Mouse (Mus musculus) neural tube, embryonic 12.5 days (tissue): ENCODE measurements around the gene Tmem59l. TPM values are rescaled to one million over a fixed set of nuclear protein-coding genes. Genes with fewer than 3 reads are reported as not detected.
A peak's percentile ranks its signal among the peaks of the same experiment; 100 is the strongest.

ENCODE experiments used
- ATAC-seq: fragments of 200-750 bp; cut with Nextera tagmentation; 2 replicates; pipeline ENCODE4 v1.8.0; 2017; ENCODE audit warnings: low read depth, mild to moderate bottlenecking, moderate TSS enrichment, moderate library complexity; ENCODE audit not compliant: low FRiP score
- H3K27ac ChIP-seq: fragments of 300-500 bp; sonication (generic); 2 replicates; pipeline ENCODE4 v1.5.1; 2016
- H3K27me3 ChIP-seq: fragments of 300-500 bp; sonication (generic); replicated peaks from 2 replicates; pipeline ENCODE4 v1.6.1; 2016; ENCODE audit warnings: mild to moderate bottlenecking
- H3K36me3 ChIP-seq: fragments of 300-500 bp; sonication (generic); 2 replicates; pipeline ENCODE4 v1.6.1; 2016; ENCODE audit warnings: mild to moderate bottlenecking
- H3K4me1 ChIP-seq: fragments of 300-500 bp; sonication (generic); 2 replicates; pipeline ENCODE4 v1.6.1; 2016
- H3K4me2 ChIP-seq: fragments of 300-500 bp; sonication (generic); replicated peaks from 2 replicates; pipeline ENCODE4 v1.6.1; 2016; ENCODE audit warnings: mild to moderate bottlenecking
- H3K4me3 ChIP-seq: fragments of 300-500 bp; sonication (generic); 2 replicates; pipeline ENCODE4 v1.5.1; 2016
- H3K9ac ChIP-seq: fragments of 300-500 bp; sonication (generic); 2 replicates; pipeline ENCODE4 v1.6.1; 2016; ENCODE audit warnings: mild to moderate bottlenecking
- H3K9me3 ChIP-seq: fragments of 300-500 bp; sonication (generic); 2 replicates; pipeline ENCODE4 v1.6.1; 2016; ENCODE audit warnings: mild to moderate bottlenecking
- WGBS: fragments of 180-500 bp; shearing (Covaris S2); methylation state at CpG from one replicate; pipeline ENCODE4 v1.1.7; 2016; 5-methylcytosine and 5-hydroxymethylcytosine counted together
- polyA plus RNA-seq: library from polyadenylated mRNA; unstranded; fragments of >200 nt; fragmentation: Nextera tagmentation; extraction: Ambion mirVana; gene quantifications from 2 replicates; pipeline ENCODE4 v1.2.1, GENCODE M21; 2016

Tmem59l gene
- polyA plus RNA-seq, 1 experiment from 2014 or later: 37.9 TPM

DNA sequence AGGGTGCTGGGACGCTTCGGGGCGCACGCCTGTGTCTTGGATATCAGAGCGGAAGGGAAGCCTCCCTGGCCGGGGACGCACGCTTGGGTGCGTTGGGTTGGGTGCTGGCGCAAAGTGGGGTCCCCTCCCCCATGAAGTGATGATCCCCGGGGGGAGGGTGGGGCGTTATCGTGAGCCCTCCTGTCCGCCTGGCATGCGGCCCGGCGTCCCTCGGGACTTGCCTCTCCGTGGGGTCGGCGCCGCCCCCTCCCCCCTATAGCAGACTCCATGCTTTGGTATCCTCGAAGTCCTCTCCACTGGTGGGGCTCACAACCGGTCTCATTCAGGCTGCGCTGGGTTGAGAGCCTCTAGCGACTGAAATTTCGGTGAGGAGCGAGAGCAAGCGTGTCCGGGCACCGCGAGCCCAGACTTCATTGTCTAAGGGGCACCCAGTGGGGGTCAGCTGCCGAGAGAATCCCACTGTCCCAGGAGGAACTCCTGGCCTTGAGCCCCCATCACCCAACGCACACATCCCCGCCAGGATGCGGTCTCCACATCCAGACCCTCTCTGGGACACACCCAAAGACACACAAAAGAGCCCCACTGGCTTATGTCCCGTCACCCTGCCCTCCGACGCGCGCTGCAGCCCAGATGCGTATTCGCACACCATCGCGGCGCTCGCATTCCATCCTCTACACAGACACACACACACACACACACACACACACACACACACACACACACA lies 6.7 kb upstream of the Tmem59l start:
- Histone ChIP-seq H3K4me1 (peaks cover 47% of the 10 kb centered on the region), H3K9me3 (no peaks in the 10 kb centered on the region), H3K4me2 (peak overlapping the region; percentile 60), H3K27me3 (peaks cover 99% of the 10 kb centered on the region), H3K9ac (0 out of 2 replicates have a peak overlapping the region, but pooled peaks have one; percentile 5), H3K36me3 (no peaks in the 10 kb centered on the region), H3K4me3 (peak overlapping the region; percentile 31; the same call in 1 of the 2 replicates), H3K27ac (no peak overlapping the region)
- WGBS: under 1% methylated on average over 47 of the region's 47 CpGs
- no peak for ATAC-seq

DNA sequence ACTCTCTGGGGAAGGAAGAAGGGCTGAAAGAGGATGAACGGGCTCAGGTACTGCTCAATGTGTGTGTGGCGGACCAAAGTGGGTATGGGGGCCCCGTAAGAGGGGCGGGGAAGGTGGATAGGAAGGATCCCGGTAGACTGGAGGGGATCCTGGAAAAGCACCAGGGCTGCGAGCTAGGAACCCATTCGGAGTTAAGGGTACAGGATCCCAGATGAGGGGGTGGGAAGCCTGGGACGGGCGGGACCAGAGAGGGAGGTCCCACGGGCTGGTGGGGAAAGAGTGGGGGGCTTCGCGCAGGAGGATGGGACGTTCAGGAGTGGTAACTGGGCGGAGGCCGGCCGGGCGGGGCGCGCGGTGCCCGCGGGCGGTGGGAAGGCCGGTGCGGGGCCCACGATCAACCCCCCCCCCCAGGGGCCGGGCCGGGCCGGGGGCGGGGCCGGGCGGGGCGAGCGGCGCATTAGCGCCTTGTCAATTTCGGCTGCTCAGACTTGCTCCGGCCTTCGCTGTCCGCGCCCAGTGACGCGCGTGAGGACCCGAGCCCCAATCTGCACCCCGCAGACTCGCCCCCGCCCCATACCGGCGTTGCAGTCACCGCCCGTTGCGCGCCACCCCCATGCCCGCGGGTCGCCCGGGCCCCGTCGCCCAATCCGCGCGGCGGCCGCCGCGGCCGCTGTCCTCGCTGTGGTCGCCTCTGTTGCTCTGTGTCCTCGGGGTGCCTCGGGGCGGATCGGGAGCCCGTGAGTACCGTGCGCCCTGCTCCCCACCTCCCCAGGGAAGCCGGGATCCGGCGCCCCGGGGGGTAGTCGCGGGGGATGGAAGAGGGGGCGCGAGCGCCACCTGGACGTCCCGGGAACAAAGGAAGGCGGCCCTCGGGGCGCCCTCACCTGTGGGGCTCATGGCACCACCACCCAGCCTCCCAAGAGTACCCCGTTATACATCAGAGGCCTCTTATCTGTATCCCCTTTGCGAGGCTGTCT lies 5.8 kb upstream of the Tmem59l start, which contains the start of gene Crlf1:
Gene Crlf1, plus strand, starts transcription at position 495 of the 977 bp plus-strand sequence.
- H3K4me2 ChIP-seq: peak within 1 kb of the TSS; percentile 60
- H3K36me3 ChIP-seq: no peaks in the 10 kb centered on the region
- H3K4me1 ChIP-seq: peaks cover 55% of the 10 kb centered on the region
- H3K4me3 ChIP-seq: peak within 1 kb of the TSS; percentile 31
- peak; percentile 14; the same call in 1 of the 2 replicates for ATAC-seq
- no peak within 1 kb of the TSS for H3K27ac ChIP-seq
- no peaks in the 10 kb centered on the region for H3K9me3 ChIP-seq
- WGBS: under 1% methylated on average over 72 of the region's 93 CpGs
- H3K27me3 ChIP-seq: peaks cover 99% of the 10 kb centered on the region
- H3K9ac ChIP-seq: peak within 1 kb of the TSS; percentile 36

DNA sequence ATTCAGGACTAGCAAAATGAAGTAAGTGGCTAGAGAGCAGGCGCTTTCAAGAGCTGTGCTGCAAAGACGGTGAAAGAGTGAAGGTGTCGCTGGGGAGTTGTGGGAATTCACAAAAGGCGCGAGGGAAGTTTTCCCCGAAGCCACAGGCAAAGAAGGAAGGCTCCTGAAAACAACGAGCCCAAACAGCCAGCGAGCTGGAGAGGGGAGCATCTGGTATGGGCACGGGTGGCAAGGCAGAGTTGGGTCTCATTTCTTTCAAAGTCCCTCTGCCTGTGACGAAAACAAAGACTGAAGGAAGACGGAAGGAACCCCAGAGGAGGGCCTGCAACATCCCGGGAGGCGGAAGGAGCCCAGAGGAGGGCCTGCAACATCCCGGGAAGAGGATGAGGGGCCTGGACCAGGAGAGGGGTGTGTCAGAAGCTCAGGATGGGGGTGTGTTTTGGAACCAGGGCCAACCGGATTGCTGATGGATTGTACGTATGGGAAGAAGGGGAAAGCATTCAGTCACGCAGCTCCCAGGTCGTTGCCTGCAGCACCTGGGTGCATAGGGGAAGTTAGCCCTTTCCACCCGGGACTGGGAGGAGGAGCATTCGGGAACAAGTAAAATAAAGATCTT lies 3.8 kb upstream of the Tmem59l start:
- H3K4me3 ChIP-seq: no peak overlapping the region

DNA sequence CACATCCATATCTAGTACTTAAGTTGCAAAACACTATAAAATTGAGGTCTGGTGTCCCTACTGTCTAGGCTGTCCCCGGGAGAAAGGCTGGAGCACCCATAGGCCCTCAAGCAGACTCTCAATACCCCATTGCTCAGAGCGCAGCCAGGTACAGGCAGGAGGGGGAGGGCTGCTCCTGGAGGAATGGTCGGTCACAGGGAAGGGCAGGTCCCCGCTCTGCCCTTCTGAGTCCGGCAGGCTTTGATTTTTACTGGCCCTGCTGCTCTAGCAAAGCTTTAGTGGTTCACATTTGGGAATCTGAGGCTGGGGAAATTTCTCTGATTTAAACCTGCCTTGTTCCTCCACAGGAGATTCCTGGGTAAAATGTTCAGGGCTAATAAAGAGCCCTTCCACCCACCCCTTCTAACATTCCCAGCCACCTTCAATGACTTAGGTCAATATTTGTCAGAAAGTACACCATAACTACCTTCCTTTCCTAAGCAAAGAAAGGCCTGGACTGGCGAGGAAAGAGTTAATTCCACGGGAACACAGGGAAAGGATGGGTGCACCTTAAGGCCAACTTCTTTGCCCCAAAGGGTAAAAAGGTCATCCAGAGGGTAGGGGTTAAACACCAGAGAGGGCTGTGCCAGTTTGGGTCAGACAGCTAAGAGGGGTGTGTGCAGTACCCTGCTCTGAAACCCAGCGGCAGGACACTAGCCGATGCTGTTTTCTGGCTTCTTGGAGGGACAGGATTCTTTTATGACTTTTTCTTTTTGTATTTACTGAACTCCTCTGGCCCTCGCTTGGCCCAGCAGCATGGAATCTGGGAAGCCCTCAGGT lies 3.1 kb upstream of the Tmem59l start:
- no peak overlapping the region for H3K27ac ChIP-seq
- H3K27me3 ChIP-seq: peaks cover 100% of the 10 kb centered on the region
- no peak overlapping the region for H3K9ac ChIP-seq
- no peak overlapping the region for H3K4me2 ChIP-seq
- no peak for ATAC-seq
- no peaks in the 10 kb centered on the region for H3K36me3 ChIP-seq
- H3K4me1 ChIP-seq: peaks cover 57% of the 10 kb centered on the region
- H3K4me3 ChIP-seq: no peak overlapping the region
- H3K9me3 ChIP-seq: no peaks in the 10 kb centered on the region
- WGBS: 7% methylated on average over 10 of the region's 10 CpGs

More for the DNA sequence above, 3.8 kb upstream of the Tmem59l start:
- no peak overlapping the region for H3K9ac ChIP-seq
- peaks cover 62% of the 10 kb centered on the region for H3K4me1 ChIP-seq
- no peak overlapping the region; the same call in 1 of the 2 replicates for H3K4me2 ChIP-seq
- H3K27me3 ChIP-seq: peaks cover 100% of the 10 kb centered on the region
- ATAC-seq: no peak
- no peaks in the 10 kb centered on the region for H3K36me3 ChIP-seq
- H3K9me3 ChIP-seq: no peaks in the 10 kb centered on the region
- no peak overlapping the region for H3K27ac ChIP-seq
- WGBS: 2% methylated on average over 20 of the region's 20 CpGs

DNA sequence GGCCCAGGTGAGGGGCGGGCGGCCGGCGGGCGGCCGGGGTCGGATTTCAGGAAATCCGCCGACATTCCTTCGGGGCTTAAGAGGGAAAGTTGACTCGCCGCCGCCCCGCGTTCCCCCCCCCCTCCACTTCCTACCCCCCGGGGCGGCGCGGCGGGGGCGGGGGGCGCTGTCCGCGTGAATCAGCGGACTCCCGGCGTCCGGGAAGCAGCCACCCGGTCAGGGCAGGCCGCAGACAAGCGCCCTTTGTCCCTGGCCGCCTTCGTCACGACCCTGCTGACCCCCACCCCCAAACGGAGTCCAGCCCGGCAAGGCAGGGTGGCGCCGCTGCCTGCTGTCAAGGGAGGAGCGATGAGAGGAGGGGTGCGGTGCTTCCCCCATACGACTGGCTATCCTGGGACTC lies 2.4 kb upstream of the Tmem59l start:
- Histone ChIP-seq H3K9ac (no peak overlapping the region), H3K4me3 (peak overlapping the region; percentile 19; the same call in 1 of the 2 replicates), H3K4me2 (peak overlapping the region; percentile 66), H3K9me3 (no peaks in the 10 kb centered on the region), H3K36me3 (no peaks in the 10 kb centered on the region), H3K4me1 (peaks cover 51% of the 10 kb centered on the region), H3K27me3 (peaks cover 100% of the 10 kb centered on the region), H3K27ac (no peak overlapping the region)
- WGBS: 1% methylated on average over 34 of the region's 41 CpGs
- no peak for ATAC-seq

DNA sequence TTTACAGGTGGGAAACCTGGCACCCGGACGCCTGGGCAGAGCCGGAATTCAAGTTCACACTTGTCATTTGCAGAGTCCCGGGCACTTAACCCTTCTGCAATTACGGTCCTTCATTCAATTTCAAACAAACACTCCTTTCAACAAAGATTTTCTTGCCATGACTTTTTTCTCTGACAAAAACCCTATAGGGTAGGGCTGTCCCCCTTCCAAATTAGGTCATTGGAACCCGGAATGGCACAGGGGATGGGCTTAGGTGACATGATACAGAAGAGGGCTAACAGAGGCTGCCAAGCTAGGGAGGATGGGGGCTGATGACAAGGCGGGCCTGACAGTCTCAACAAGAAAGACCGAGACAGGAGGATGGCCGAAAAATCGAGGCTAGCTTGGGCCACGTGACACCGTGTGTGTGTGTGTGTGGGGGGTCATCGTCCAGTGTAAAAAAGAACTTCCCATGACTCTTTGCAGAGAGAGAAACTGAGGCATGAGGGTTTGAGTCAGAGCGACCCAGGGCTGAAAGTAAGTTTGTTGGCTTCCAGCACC lies 1.8 kb upstream of the Tmem59l start:
- H3K9ac ChIP-seq: no peak overlapping the region
- no peaks in the 10 kb centered on the region for H3K36me3 ChIP-seq
- peak overlapping the region; percentile 27 for H3K4me3 ChIP-seq
- no peak for ATAC-seq
- peaks cover 100% of the 10 kb centered on the region for H3K27me3 ChIP-seq
- peaks cover 46% of the 10 kb centered on the region for H3K4me1 ChIP-seq
- no peak overlapping the region for H3K27ac ChIP-seq
- peak overlapping the region; percentile 66 for H3K4me2 ChIP-seq
- 1% methylated on average over 14 of the region's 14 CpGs for WGBS
- H3K9me3 ChIP-seq: no peaks in the 10 kb centered on the region

DNA sequence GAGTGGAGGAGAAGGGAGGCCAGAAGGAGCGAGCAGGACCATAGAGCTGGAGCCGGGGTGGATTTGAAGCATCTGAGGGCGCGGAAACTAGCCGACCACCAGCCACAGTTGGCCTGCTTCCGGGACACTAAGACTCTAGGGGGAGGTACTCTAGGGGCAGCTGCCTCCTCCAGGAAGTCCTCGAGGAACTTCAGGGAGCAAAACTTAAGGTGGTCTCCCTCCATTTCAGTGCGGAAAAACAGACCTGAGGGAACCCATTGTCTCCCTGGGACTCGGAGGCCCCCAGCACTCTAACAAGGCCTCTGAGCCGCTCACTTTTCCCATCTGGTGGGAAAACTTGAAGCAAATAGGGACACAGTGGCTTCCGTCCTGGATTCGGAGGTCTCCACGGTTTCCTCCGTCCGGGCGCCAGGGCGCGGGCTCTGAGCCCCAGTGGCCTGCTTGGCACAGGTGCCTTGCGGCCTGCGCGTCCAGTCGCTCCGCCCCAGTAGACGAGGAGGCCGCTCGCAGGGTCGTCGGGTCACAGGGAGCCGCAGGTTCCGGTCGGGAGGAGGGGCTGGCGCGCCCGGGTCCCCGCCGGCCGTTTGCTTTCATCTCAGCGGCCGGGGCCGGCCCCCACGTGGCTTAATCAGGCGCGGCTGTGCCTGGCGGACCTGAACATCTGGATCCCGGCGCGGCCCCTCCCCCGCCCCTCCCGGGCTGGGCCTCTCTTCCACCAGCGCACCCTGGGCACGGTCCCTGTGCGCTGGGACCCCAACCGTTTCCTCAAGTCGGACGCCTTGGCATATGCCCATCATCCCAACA lies 1.0 kb upstream of the Tmem59l start:
- peaks cover 98% of the 10 kb centered on the region for H3K27me3 ChIP-seq
- H3K9ac ChIP-seq: peak overlapping the region; percentile 1; the same call in 1 of the 2 replicates
- H3K36me3 ChIP-seq: no peaks in the 10 kb centered on the region
- peak; percentile 2; the same call in 1 of the 2 replicates for ATAC-seq
- 3% methylated on average over 55 of the region's 55 CpGs for WGBS
- H3K4me3 ChIP-seq: peak overlapping the region; percentile 27
- no peak overlapping the region for H3K27ac ChIP-seq
- no peaks in the 10 kb centered on the region for H3K9me3 ChIP-seq
- H3K4me2 ChIP-seq: peak overlapping the region; percentile 66
- peaks cover 37% of the 10 kb centered on the region for H3K4me1 ChIP-seq

- 0 out of 2 replicates have a peak overlapping the region, but pooled peaks have one; percentile 5 for H3K4me3 ChIP-seq
- peaks cover 83% of the 10 kb centered on the region for H3K27me3 ChIP-seq
- H3K36me3 ChIP-seq: no peaks in the 10 kb centered on the region
- H3K9me3 ChIP-seq: no peaks in the 10 kb centered on the region
- H3K9ac ChIP-seq: peak overlapping the region; percentile 66; the same call in 1 of the 2 replicates
- peak overlapping the region; percentile 66 for H3K4me2 ChIP-seq
- peaks cover 24% of the 10 kb centered on the region for H3K4me1 ChIP-seq
- WGBS: 61% methylated on average over 7 of the region's 7 CpGs
- ATAC-seq: no peak
- no peak overlapping the region for H3K27ac ChIP-seq
These were observed 922 bp downstream of the Tmem59l start for GRCm38 (mm10) chr8:70486191-70486681.

GRCm38 (mm10) chr8:70482943-70483342 lies 4.2 kb downstream of the Tmem59l start:
- peaks cover 51% of the 10 kb centered on the region for H3K27me3 ChIP-seq
- H3K36me3 ChIP-seq: no peaks in the 10 kb centered on the region
- 61% methylated on average over 2 of the region's 2 CpGs for WGBS
- no peaks in the 10 kb centered on the region for H3K9me3 ChIP-seq
- no peak overlapping the region for H3K4me2 ChIP-seq
- ATAC-seq: no peak
- peaks cover 7% of the 10 kb centered on the region; the same call in 1 of the 2 replicates for H3K4me1 ChIP-seq
- H3K4me3 ChIP-seq: no peak overlapping the region
- no peak overlapping the region for H3K27ac ChIP-seq
- H3K9ac ChIP-seq: no peak overlapping the region

DNA sequence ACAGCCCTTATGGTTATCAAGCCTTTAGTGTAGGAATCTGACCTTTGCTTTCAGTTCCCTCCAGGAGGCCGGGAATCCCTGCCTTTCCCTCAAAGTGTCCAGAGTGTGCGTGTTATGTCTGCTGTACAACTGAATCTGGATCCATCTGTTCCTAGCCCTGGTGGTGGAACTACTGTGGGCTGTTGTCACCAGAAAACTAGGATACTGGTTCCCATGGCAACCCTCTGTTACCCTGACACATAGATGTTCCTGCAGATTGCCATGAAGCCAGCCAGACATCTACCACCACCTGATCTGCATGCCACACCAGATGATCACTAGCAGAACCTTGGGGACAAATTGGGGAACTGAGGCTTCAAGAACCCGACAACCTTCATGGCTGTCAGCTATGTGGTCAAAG lies 5.2 kb downstream of the Tmem59l start:
- peaks cover 40% of the 10 kb centered on the region for H3K27me3 ChIP-seq
- H3K27ac ChIP-seq: no peak overlapping the region
- H3K9me3 ChIP-seq: no peaks in the 10 kb centered on the region
- 70% methylated on average over 3 of the region's 3 CpGs for WGBS
- H3K4me1 ChIP-seq: peaks cover 4% of the 10 kb centered on the region
- no peaks in the 10 kb centered on the region for H3K36me3 ChIP-seq
- no peak overlapping the region for H3K9ac ChIP-seq
- ATAC-seq: no peak
- H3K4me2 ChIP-seq: no peak overlapping the region
- H3K4me3 ChIP-seq: no peak overlapping the region
